Mouse (Mus musculus): Measurements from ENCODE around the gene Camk2g.
A peak's percentile ranks its signal among the peaks of the same experiment; 100 is the strongest.

DNA sequence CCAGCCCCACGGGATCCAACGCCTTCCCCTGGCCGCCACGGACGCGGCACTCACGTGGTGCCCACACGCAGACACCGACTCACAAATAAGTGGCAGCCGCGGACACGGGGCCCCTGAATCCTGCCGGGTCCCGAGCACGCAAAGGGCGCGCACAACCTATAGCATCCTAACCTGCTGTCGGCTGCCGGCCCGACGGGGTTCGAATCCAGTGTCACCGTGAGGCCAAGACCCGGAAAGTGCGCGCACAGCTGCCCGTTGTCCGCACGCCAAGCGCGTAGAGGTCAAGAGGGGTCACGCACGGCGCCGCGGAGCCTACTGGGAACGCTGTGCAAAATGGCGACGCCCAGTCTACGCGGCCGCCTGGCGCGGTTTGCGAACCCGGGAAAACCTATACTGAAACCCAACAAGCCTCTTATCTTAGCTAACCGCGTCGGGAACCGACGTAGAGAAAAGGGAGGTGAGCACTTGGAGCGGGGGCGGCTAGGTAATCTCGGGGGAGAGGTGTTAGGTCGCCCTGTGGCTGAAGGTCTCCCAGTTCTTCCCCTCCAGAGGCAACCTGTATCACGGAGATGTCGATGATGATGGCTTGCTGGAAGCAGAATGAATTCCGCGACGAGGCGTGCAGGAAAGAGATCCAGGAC lies 91.0 kb downstream of the Camk2g start, which contains the start of gene Chchd1:
- no peak for TF ChIP-seq CTCF (IDR thresholded peaks at IDR 0.05)
- TF ChIP-seq POLR2A (IDR thresholded peaks at IDR 0.05; ENCODE audit: insufficient read depth, low read depth, low read length), result peak; percentile 86

Measured in heart, adult 2 months (tissue).